Mouse (Mus musculus): Measurements from ENCODE around the gene Faim.

DNA sequence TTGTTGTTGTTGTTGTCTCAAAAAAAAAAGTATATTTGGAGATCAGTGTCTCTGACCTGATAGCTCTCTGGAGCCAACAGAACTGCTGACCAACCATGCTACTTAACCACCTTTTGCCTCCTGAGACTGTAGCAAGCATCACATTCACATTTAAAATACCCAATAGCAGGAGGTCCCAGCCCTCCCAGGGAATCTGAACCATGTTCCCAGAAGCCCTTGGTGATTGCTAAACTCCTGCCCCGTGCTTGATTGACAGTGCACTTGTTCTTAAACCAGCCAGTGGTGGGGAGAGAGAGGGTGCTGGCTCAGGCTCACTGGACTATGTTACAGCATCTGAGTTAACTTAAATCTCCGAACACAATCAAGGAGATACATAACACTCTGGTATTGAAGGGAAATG lies 11.3 kb upstream of the Faim start:
- TF ChIP-seq POLR2A (IDR thresholded peaks at IDR 0.05; ENCODE audit: insufficient read depth, low read depth, low read length) (no peak), CTCF (IDR thresholded peaks at IDR 0.05; ENCODE audit: insufficient read depth, low read depth, low read length) (no peak)

Data from olfactory bulb, adult 2 months (tissue).